Mouse (Mus musculus) hindbrain, postnatal 0 days (tissue): Measurements from ENCODE around the gene Spem1. TPM values are rescaled to one million over a fixed set of nuclear protein-coding genes. Genes with fewer than 3 reads are reported as not detected.

Source experiments
- ATAC-seq: fragments of 200-750 bp; cut with Nextera tagmentation; 2 replicates; pipeline ENCODE4 v1.8.0; 2017; ENCODE audit warnings: mild to moderate bottlenecking, moderate TSS enrichment, moderate library complexity
- DNase-seq: peaks from one replicate; pipeline ENCODE4 v3.0.0-alpha.2; 2015; ENCODE audit warnings: low spot score
- H3K27ac ChIP-seq: fragments of 300-500 bp; sonication (generic); 2 replicates; pipeline ENCODE4 v1.5.1; 2014; ENCODE audit warnings: mild to moderate bottlenecking
- H3K27me3 ChIP-seq: fragments of 300-500 bp; sonication (generic); 2 replicates; pipeline ENCODE4 v1.6.1; 2014; ENCODE audit warnings: low read length, mixed read lengths; ENCODE audit not compliant: insufficient read depth
- H3K36me3 ChIP-seq: fragments of 300-500 bp; sonication (generic); 2 replicates; pipeline ENCODE4 v1.6.1; 2014; ENCODE audit warnings: low read length, mixed read lengths; ENCODE audit not compliant: insufficient read depth
- H3K4me1 ChIP-seq: fragments of 300-500 bp; sonication (generic); 2 replicates; pipeline ENCODE4 v1.6.1; 2014; ENCODE audit warnings: antibody characterized with exemption, low read length, mixed read lengths; ENCODE audit not compliant: insufficient read depth
- H3K4me2 ChIP-seq: fragments of 300-500 bp; sonication (generic); 2 replicates; pipeline ENCODE4 v1.6.1; 2014; ENCODE audit warnings: low read depth, mild to moderate bottlenecking, low read length, moderate library complexity, mixed read lengths
- H3K4me3 ChIP-seq: fragments of 300-500 bp; sonication (generic); 2 replicates; pipeline ENCODE4 v1.5.1; 2014; ENCODE audit warnings: low read length
- H3K9ac ChIP-seq: fragments of 300-500 bp; sonication (generic); replicated peaks from 2 replicates; pipeline ENCODE4 v1.6.1; 2014; ENCODE audit warnings: mild to moderate bottlenecking, low read length, moderate library complexity, mixed read lengths
- H3K9me3 ChIP-seq: fragments of 300-500 bp; sonication (generic); 2 replicates; pipeline ENCODE4 v1.6.1; 2016; ENCODE audit warnings: low read length, mixed read lengths
- CTCF ChIP-seq: IDR thresholded peaks from 2 replicates; pipeline ENCODE4 v1.5.1; 2016; ENCODE audit warnings: antibody characterized with exemption, control low read depth, low read depth
- WGBS: fragments of 180-500 bp; shearing (Covaris S2); extraction: QIAGEN DNeasy Blood & Tissue Kit; methylation state at CpG from one replicate; pipeline ENCODE4 v1.1.7; 2014; 5-methylcytosine and 5-hydroxymethylcytosine counted together
- polyA plus RNA-seq: library from polyadenylated mRNA; unstranded; fragments of >200 nt; fragmentation: Nextera tagmentation; extraction: Ambion mirVana; gene quantifications from 2 replicates; pipeline ENCODE4 v1.2.1, GENCODE M21; 2015
- total RNA-seq: library from RNA; depleted of rRNA; stranded (reverse); fragments of >200 nt; gene quantifications from 2 replicates; pipeline ENCODE4 v1.2.3, GENCODE M21; 2014

Spem1 gene
- total and polyA plus RNA-seq, 2 experiments from 2014 or later = 0.28 TPM; not detected in 1

- Histone ChIP-seq H3K36me3 (peaks cover 43% of the 10 kb centered on the region), H3K4me1 (no peaks in the 10 kb centered on the region), H3K4me2 (no peak overlapping the region), H3K9ac (no peak overlapping the region), H3K27me3 (no peaks in the 10 kb centered on the region), H3K4me3 (no peak overlapping the region), H3K27ac (no peak overlapping the region), H3K9me3 (no peaks in the 10 kb centered on the region)
- no peak for TF ChIP-seq CTCF
- ATAC-seq (no peak), DNase-seq (no peak)
- 58% methylated on average over 2 of the region's 2 CpGs for WGBS
These were observed 1.5 kb upstream of the Spem1 start for GRCm38 (mm10) chr11:69823456-69823855.

- H3K4me3 ChIP-seq = no peak overlapping the region
- H3K36me3 ChIP-seq = peaks cover 2% of the 10 kb centered on the region; the same call in 1 of the 2 replicates
- H3K4me1 ChIP-seq = no peaks in the 10 kb centered on the region
- ATAC-seq (no peak), DNase-seq (no peak)
- no peaks in the 10 kb centered on the region for H3K27me3 ChIP-seq
- no peak overlapping the region for H3K9ac ChIP-seq
- 93% methylated on average over 8 of the region's 8 CpGs for WGBS
- H3K9me3 ChIP-seq = no peaks in the 10 kb centered on the region
- TF ChIP-seq CTCF = no peak
- no peak overlapping the region for H3K4me2 ChIP-seq
- no peak overlapping the region for H3K27ac ChIP-seq
These were observed 3.1 kb downstream of the Spem1 start for GRCm38 (mm10) chr11:69818871-69819270.

GRCm38 (mm10) chr11:69818365-69818764, 3.6 kb downstream of the Spem1 start, which contains the start of gene Spem2:
TSS of gene Spem2 (minus strand) at chr11:69818465.
- H3K36me3 ChIP-seq = no peaks in the 10 kb centered on the region
- no peaks in the 10 kb centered on the region for H3K4me1 ChIP-seq
- no peak within 1 kb of the TSS for H3K27ac ChIP-seq
- ATAC-seq (no peak), DNase-seq (no peak)
- 81% methylated on average over 2 of the region's 2 CpGs for WGBS
- H3K27me3 ChIP-seq = no peaks in the 10 kb centered on the region
- H3K4me3 ChIP-seq = no peak within 1 kb of the TSS
- no peak within 1 kb of the TSS for H3K4me2 ChIP-seq
- H3K9me3 ChIP-seq = no peaks in the 10 kb centered on the region
- no peak for TF ChIP-seq CTCF
- no peak within 1 kb of the TSS for H3K9ac ChIP-seq

- H3K9ac ChIP-seq = no peak overlapping the region
- no peaks in the 10 kb centered on the region for H3K4me1 ChIP-seq
- no peak overlapping the region for H3K4me2 ChIP-seq
- H3K27me3 ChIP-seq = no peaks in the 10 kb centered on the region
- no peak for ATAC-seq
- 91% methylated on average over 12 of the region's 12 CpGs for WGBS
- H3K4me3 ChIP-seq = no peak overlapping the region
- TF ChIP-seq CTCF = no peak
- no peaks in the 10 kb centered on the region for H3K9me3 ChIP-seq
- H3K36me3 ChIP-seq = no peaks in the 10 kb centered on the region
- DNase-seq = no peak
- H3K27ac ChIP-seq = no peak overlapping the region
These were observed 5.5 kb downstream of the Spem1 start for GRCm38 (mm10) chr11:69816520-69816919.

GRCm38 (mm10) chr11:69815155-69815554, 6.8 kb downstream of the Spem1 start, which contains the start of gene Gm39566:
TSS of gene Gm39566 (minus strand) at chr11:69815298.
- H3K9me3 ChIP-seq = no peaks in the 10 kb centered on the region
- WGBS = 63% methylated on average over 10 of the region's 10 CpGs
- H3K4me3 ChIP-seq = no peak within 1 kb of the TSS
- ATAC-seq = no peak
- no peak within 1 kb of the TSS for H3K4me2 ChIP-seq
- no peaks in the 10 kb centered on the region for H3K36me3 ChIP-seq
- H3K9ac ChIP-seq = no peak within 1 kb of the TSS
- no peaks in the 10 kb centered on the region for H3K4me1 ChIP-seq
- TF ChIP-seq CTCF = no peak
- no peak within 1 kb of the TSS for H3K27ac ChIP-seq
- no peak for DNase-seq
- H3K27me3 ChIP-seq = no peaks in the 10 kb centered on the region

GRCm38 (mm10) chr11:69810280-69810679, 11.7 kb downstream of the Spem1 start:
- DNase-seq (no peak), ATAC-seq (no peak)
- TF ChIP-seq CTCF = no peak
- Histone ChIP-seq H3K4me2 (no peak overlapping the region), H3K36me3 (no peaks in the 10 kb centered on the region), H3K9ac (no peak overlapping the region), H3K27ac (no peak overlapping the region), H3K9me3 (no peaks in the 10 kb centered on the region), H3K4me1 (no peaks in the 10 kb centered on the region), H3K27me3 (peaks cover 10% of the 10 kb centered on the region; the same call in 1 of the 2 replicates), H3K4me3 (no peak overlapping the region)

GRCm38 (mm10) chr11:69807641-69808040, 14.3 kb downstream of the Spem1 start:
- Histone ChIP-seq H3K36me3 (no peaks in the 10 kb centered on the region), H3K27me3 (peaks cover 20% of the 10 kb centered on the region), H3K9ac (no peak overlapping the region), H3K4me2 (no peak overlapping the region), H3K27ac (no peak overlapping the region), H3K4me3 (no peak overlapping the region), H3K9me3 (no peaks in the 10 kb centered on the region), H3K4me1 (peaks cover 15% of the 10 kb centered on the region)
- ATAC-seq (no peak), DNase-seq (no peak)
- 82% methylated on average over 2 of the region's 2 CpGs for WGBS
- no peak for TF ChIP-seq CTCF
